Mouse (Mus musculus) MEL (cell line): ENCODE results near the gene Gsg1l. TPM values are rescaled to one million over a fixed set of nuclear protein-coding genes. Genes with fewer than 3 reads are reported as not detected.

Experiments used
- DNase-seq: peaks from one replicate; pipeline ENCODE4 v3.0.0; 2011; ENCODE audit warnings: low read depth, low spot score
- H3K27ac ChIP-seq: 2 replicates; pipeline ENCODE4 v1.5.1; 2012; ENCODE audit warnings: low read depth, mild to moderate bottlenecking, control low read depth, low read length, moderate library complexity; ENCODE audit not compliant: control insufficient read depth
- H3K27me3 ChIP-seq, 2 experiments: fragments of 150-350 bp in 1 of 2; sonication (generic) in 1 of 2; 2 replicates each; pipeline ENCODE4 v1.6.1; 2012; ENCODE audit warnings: low read length in 2 of 2, mild to moderate bottlenecking in 2 of 2, improper control_type of control experiment in 1 of 2, moderate library complexity in 1 of 2; ENCODE audit not compliant: insufficient read depth in 2 of 2, control insufficient read depth in 1 of 2
- H3K36me3 ChIP-seq, 2 experiments: 2 replicates each; pipeline ENCODE4 v1.6.1; 2012 to 2014; ENCODE audit warnings: low read length in 2 of 2, improper control_type of control experiment in 1 of 2, inconsistent platforms in 1 of 2, mild to moderate bottlenecking in 1 of 2; ENCODE audit not compliant: insufficient read depth in 2 of 2, control insufficient read depth in 1 of 2
- H3K4me1 ChIP-seq, 2 experiments: fragments of 150-350 bp in 1 of 2; sonication (generic) in 1 of 2; 2 replicates each; pipeline ENCODE4 v1.6.1; 2012; ENCODE audit warnings: low read length in 2 of 2, improper control_type of control experiment in 1 of 2, mild to moderate bottlenecking in 1 of 2; ENCODE audit not compliant: insufficient read depth in 2 of 2, control insufficient read depth in 1 of 2
- H3K4me3 ChIP-seq, 2 experiments: fragments of 150-350 bp in 1 of 2; sonication (generic) in 1 of 2; 2 replicates each; pipeline ENCODE4 v1.5.1; 2012; ENCODE audit warnings: low read depth in 2 of 2, low read length in 2 of 2, mild to moderate bottlenecking in 2 of 2, moderate library complexity in 2 of 2, control low read depth in 1 of 2, improper control_type of control experiment in 1 of 2; ENCODE audit not compliant: control insufficient read depth in 1 of 2, insufficient read depth in 1 of 2
- H3K79me2 ChIP-seq: 2 replicates; pipeline ENCODE4 v1.6.1; 2012; ENCODE audit warnings: mild to moderate bottlenecking, low read length, moderate library complexity; ENCODE audit not compliant: control insufficient read depth, poor library complexity, insufficient read depth
- H3K9ac ChIP-seq: 2 replicates; pipeline ENCODE4 v1.6.1; 2012; ENCODE audit warnings: low read depth, mild to moderate bottlenecking, control low read depth, low read length, moderate library complexity; ENCODE audit not compliant: control insufficient read depth, poor library complexity, severe bottlenecking
- H3K9me3 ChIP-seq: fragments of 150-350 bp; sonication (generic); replicated peaks from 2 replicates; pipeline ENCODE4 v1.6.1; 2012; ENCODE audit warnings: mild to moderate bottlenecking, low read length, improper control_type of control experiment, moderate library complexity; ENCODE audit not compliant: insufficient read depth
- CHD1 ChIP-seq: IDR thresholded peaks from 2 replicates; pipeline ENCODE4 v1.6.1; 2012; ENCODE audit warnings: low read depth, mild to moderate bottlenecking, inconsistent platforms, low read length, improper control_type of control experiment
- E2F4 ChIP-seq: IDR thresholded peaks from 2 replicates; pipeline ENCODE4 v1.6.1; 2011; ENCODE audit warnings: low read depth, low read length, improper control_type of control experiment, borderline replicate concordance
- ELF1 ChIP-seq: IDR thresholded peaks from 2 replicates; pipeline ENCODE4 v1.6.1; 2014; ENCODE audit warnings: low read depth, mild to moderate bottlenecking, inconsistent platforms, low read length, improper control_type of control experiment, moderate library complexity
- EP300 ChIP-seq, 2 experiments: IDR thresholded peaks; 2 replicates each; pipeline ENCODE4 v1.6.1; 2011; ENCODE audit warnings: improper control_type of control experiment in 2 of 2, low read length in 2 of 2, low read depth in 1 of 2, mild to moderate bottlenecking in 1 of 2
- GABPA ChIP-seq: IDR thresholded peaks from 2 replicates; pipeline ENCODE4 v1.6.1; 2012; ENCODE audit warnings: low read depth, mild to moderate bottlenecking, inconsistent platforms, low read length, improper control_type of control experiment, moderate library complexity
- HCFC1 ChIP-seq: IDR thresholded peaks from 2 replicates; pipeline ENCODE4 v1.6.1; 2012; ENCODE audit warnings: low read depth, mild to moderate bottlenecking, inconsistent platforms, low read length, improper control_type of control experiment, moderate library complexity
- MAFK ChIP-seq: IDR thresholded peaks from 2 replicates; pipeline ENCODE4 v1.6.1; 2011; ENCODE audit warnings: low read depth, mild to moderate bottlenecking, low read length, improper control_type of control experiment, borderline replicate concordance
- MAX ChIP-seq: IDR thresholded peaks from 2 replicates; pipeline ENCODE4 v1.6.1; 2011; ENCODE audit warnings: low read length, improper control_type of control experiment
- MAZ ChIP-seq: IDR thresholded peaks from 2 replicates; pipeline ENCODE4 v1.6.1; 2012; ENCODE audit warnings: low read depth, mild to moderate bottlenecking, inconsistent platforms, low read length, improper control_type of control experiment
- MXI1 ChIP-seq: IDR thresholded peaks from 2 replicates; pipeline ENCODE4 v1.6.1; 2011; ENCODE audit warnings: mild to moderate bottlenecking, low read depth, low read length, improper control_type of control experiment
- MYC ChIP-seq: IDR thresholded peaks from 2 replicates; pipeline ENCODE4 v1.6.1; 2011; ENCODE audit warnings: low read depth, mild to moderate bottlenecking, low read length, improper control_type of control experiment, moderate library complexity
- NELFE ChIP-seq: IDR thresholded peaks from 2 replicates; pipeline ENCODE4 v1.6.1; 2011; ENCODE audit warnings: low read depth, low read length, improper control_type of control experiment
- POLR2AphosphoS5 ChIP-seq: IDR thresholded peaks from 2 replicates; pipeline ENCODE4 v1.6.1; 2012; ENCODE audit warnings: low read depth, borderline replicate concordance, mild to moderate bottlenecking, inconsistent platforms, low read length, moderate library complexity, mixed read lengths
- RAD21 ChIP-seq: IDR thresholded peaks from 2 replicates; pipeline ENCODE4 v1.6.1; 2011; ENCODE audit warnings: mild to moderate bottlenecking, low read depth, low read length, improper control_type of control experiment
- RCOR1 ChIP-seq: IDR thresholded peaks from 2 replicates; pipeline ENCODE4 v1.6.1; 2012; ENCODE audit warnings: low read depth, mild to moderate bottlenecking, inconsistent platforms, low read length, improper control_type of control experiment
- TBP ChIP-seq: IDR thresholded peaks from 2 replicates; pipeline ENCODE4 v1.8.0; 2011; ENCODE audit warnings: low read depth, low read length, improper control_type of control experiment
- TCF12 ChIP-seq: IDR thresholded peaks from 2 replicates; pipeline ENCODE4 v1.6.1; 2014; ENCODE audit warnings: low read depth, mild to moderate bottlenecking, inconsistent platforms, low read length, improper control_type of control experiment, moderate library complexity
- UBTF ChIP-seq: IDR thresholded peaks from 2 replicates; pipeline ENCODE4 v1.6.1; 2012; ENCODE audit warnings: low read depth, mild to moderate bottlenecking, inconsistent platforms, low read length, improper control_type of control experiment, moderate library complexity, borderline replicate concordance; ENCODE audit not compliant: insufficient read depth
- USF1 ChIP-seq: IDR thresholded peaks from 2 replicates; pipeline ENCODE4 v1.6.1; 2014; ENCODE audit warnings: low read depth, mild to moderate bottlenecking, inconsistent platforms, low read length, improper control_type of control experiment, moderate library complexity
- USF2 ChIP-seq, 2 experiments: IDR thresholded peaks; 2 replicates each; pipeline ENCODE4 v1.6.1; 2011 to 2012; ENCODE audit warnings: improper control_type of control experiment in 2 of 2, low read length in 2 of 2, borderline replicate concordance in 1 of 2, inconsistent platforms in 1 of 2, low read depth in 1 of 2, mild to moderate bottlenecking in 1 of 2; ENCODE audit not compliant: insufficient read depth in 1 of 2
- ZC3H11A ChIP-seq: IDR thresholded peaks from 2 replicates; pipeline ENCODE4 v1.6.1; 2012; ENCODE audit warnings: low read depth, mild to moderate bottlenecking, inconsistent platforms, low read length, improper control_type of control experiment
- polyA plus RNA-seq, 2 experiments: library from polyadenylated mRNA; stranded (reverse) in 1 of 2; unstranded in 1 of 2; fragments of >175 nt in 1 of 2; fragments of >200 nt in 1 of 2; gene quantifications; 2 replicates each; pipeline versions ENCODE4 v1.2.1 to v1.2.4; 2012; ENCODE audit warnings: low replicate concordance in 2 of 2, low read depth in 1 of 2; ENCODE audit not compliant: insufficient read length in 2 of 2, insufficient read depth in 1 of 2, missing spikeins in 1 of 2
- total RNA-seq: library from RNA; depleted of rRNA; stranded (reverse); fragments of 300-350 nt; gene quantifications from 2 replicates; pipeline ENCODE4 v1.2.3, GENCODE M21; 2012

Gsg1l gene
- total and polyA plus RNA-seq, 3 experiments: not detected

GRCm38 (mm10) chr7:126019966-126020365 is 62.2 kb downstream of the Gsg1l start:
- peaks cover 0 to 2% of the 10 kb centered on the region in 2 experiments; a peak in 1 of 4 replicates for H3K4me1 ChIP-seq
- no peak for TF ChIP-seq MYC
- no peak for TF ChIP-seq E2F4
- TF ChIP-seq ZC3H11A: no peak
- no peak for TF ChIP-seq HCFC1
- TF ChIP-seq GABPA: no peak
- no peak for TF ChIP-seq CHD1
- TF ChIP-seq RCOR1: no peak
- no peak for TF ChIP-seq POLR2AphosphoS5
- TF ChIP-seq USF2 (IDR thresholded peaks at IDR 0.05; ENCODE audit: borderline replicate concordance in 1 of 2, insufficient read depth in 1 of 2, low read depth in 1 of 2, low read length in 2 of 2): no peak
- TF ChIP-seq MAX: no peak
- no peak for TF ChIP-seq MAFK
- no peak for TF ChIP-seq RAD21
- TF ChIP-seq EP300 (IDR thresholded peaks at IDR 0.05; ENCODE audit: low read depth in 1 of 2, low read length in 2 of 2): no peak
- TF ChIP-seq NELFE: no peak
- no peaks in the 10 kb centered on the region for H3K9me3 ChIP-seq
- H3K9ac ChIP-seq: no peak overlapping the region
- no peaks in the 10 kb centered on the region; a peak in 2 of 4 replicates for H3K27me3 ChIP-seq
- no peaks in the 10 kb centered on the region for H3K79me2 ChIP-seq
- H3K27ac ChIP-seq: no peak overlapping the region
- DNase-seq: no peak
- H3K4me3 ChIP-seq: no peak overlapping the region
- no peaks in the 10 kb centered on the region for H3K36me3 ChIP-seq

GRCm38 (mm10) chr7:126019321-126019720 is 62.9 kb downstream of the Gsg1l start:
- DNase-seq: no peak
- Histone ChIP-seq H3K36me3 (no peaks in the 10 kb centered on the region), H3K9me3 (no peaks in the 10 kb centered on the region)
- TF ChIP-seq USF1 (no peak), TBP (no peak), TCF12 (no peak), MXI1 (no peak), MAZ (no peak), UBTF (no peak), ELF1 (no peak), RAD21 (no peak)
- TF ChIP-seq, all 39 proteins: peak for 0
- peaks cover 0 to 1% of the 10 kb centered on the region in 2 experiments; a peak in 2 of 4 replicates for H3K27me3 ChIP-seq
- H3K4me1 ChIP-seq: peaks cover 0 to 2% of the 10 kb centered on the region in 2 experiments; a peak in 1 of 4 replicates
- no peaks in the 10 kb centered on the region for H3K79me2 ChIP-seq
- H3K4me3 ChIP-seq: no peak overlapping the region
- no peak overlapping the region for H3K27ac ChIP-seq
- H3K9ac ChIP-seq: no peak overlapping the region
